Mouse (Mus musculus) ES-Bruce4 (cell line): Measurements from ENCODE around the gene Ndufa13. TPM values are rescaled to one million over a fixed set of nuclear protein-coding genes. Genes with fewer than 3 reads are reported as not detected.
A peak's percentile ranks its signal among the peaks of the same experiment; 100 is the strongest.

ENCODE experiments used
- H3K27ac ChIP-seq: 2 replicates; pipeline ENCODE4 v1.5.1; 2012; ENCODE audit warnings: low read length, inconsistent platforms; ENCODE audit not compliant: insufficient read depth
- H3K27me3 ChIP-seq: 2 replicates; pipeline ENCODE4 v1.6.1; 2012; ENCODE audit warnings: mild to moderate bottlenecking, low read length, inconsistent platforms; ENCODE audit not compliant: control insufficient read depth, poor library complexity, insufficient read depth, severe bottlenecking
- H3K36me3 ChIP-seq: 2 replicates; pipeline ENCODE4 v1.6.1; 2012; ENCODE audit warnings: inconsistent platforms, mild to moderate bottlenecking, low read length, moderate library complexity; ENCODE audit not compliant: control insufficient read depth, poor library complexity, insufficient read depth, severe bottlenecking
- H3K4me1 ChIP-seq: one replicate; pipeline ENCODE4 v1.8.1; 2011; ENCODE audit warnings: low read length; ENCODE audit not compliant: control insufficient read depth, insufficient read depth
- H3K4me3 ChIP-seq: 2 replicates; pipeline ENCODE4 v1.5.1; 2011; ENCODE audit warnings: low read depth, mild to moderate bottlenecking, low read length
- H3K9ac ChIP-seq: 2 replicates; pipeline ENCODE4 v1.6.1; 2012; ENCODE audit warnings: low read depth, mild to moderate bottlenecking, inconsistent platforms; ENCODE audit not compliant: poor library complexity, severe bottlenecking
- H3K9me3 ChIP-seq: replicated peaks from 2 replicates; pipeline ENCODE4 v1.6.1; 2012; ENCODE audit warnings: mild to moderate bottlenecking, low read length, inconsistent platforms; ENCODE audit not compliant: control insufficient read depth, poor library complexity, insufficient read depth, severe bottlenecking
- CTCF ChIP-seq: IDR thresholded peaks from one replicate; pipeline ENCODE4 v1.8.1; 2011; ENCODE audit warnings: low read depth, low read length
- EP300 ChIP-seq: IDR thresholded peaks from 2 replicates; pipeline ENCODE4 v1.6.1; 2011; ENCODE audit warnings: low read depth, low read length; ENCODE audit not compliant: insufficient read depth
- POLR2A ChIP-seq: IDR thresholded peaks from one replicate; pipeline ENCODE4 v1.8.1; 2011; ENCODE audit warnings: low read length; ENCODE audit not compliant: insufficient read depth
- polyA plus RNA-seq: library from polyadenylated mRNA; stranded (reverse); fragments of >200 nt; gene quantifications from 2 replicates; pipeline ENCODE4 v1.2.4, GENCODE M21; 2011; ENCODE audit warnings: low read depth; ENCODE audit not compliant: missing spikeins, insufficient read depth, insufficient read length

Gene Ndufa13
- polyA plus RNA-seq, 1 experiment: 70.8 TPM

DNA sequence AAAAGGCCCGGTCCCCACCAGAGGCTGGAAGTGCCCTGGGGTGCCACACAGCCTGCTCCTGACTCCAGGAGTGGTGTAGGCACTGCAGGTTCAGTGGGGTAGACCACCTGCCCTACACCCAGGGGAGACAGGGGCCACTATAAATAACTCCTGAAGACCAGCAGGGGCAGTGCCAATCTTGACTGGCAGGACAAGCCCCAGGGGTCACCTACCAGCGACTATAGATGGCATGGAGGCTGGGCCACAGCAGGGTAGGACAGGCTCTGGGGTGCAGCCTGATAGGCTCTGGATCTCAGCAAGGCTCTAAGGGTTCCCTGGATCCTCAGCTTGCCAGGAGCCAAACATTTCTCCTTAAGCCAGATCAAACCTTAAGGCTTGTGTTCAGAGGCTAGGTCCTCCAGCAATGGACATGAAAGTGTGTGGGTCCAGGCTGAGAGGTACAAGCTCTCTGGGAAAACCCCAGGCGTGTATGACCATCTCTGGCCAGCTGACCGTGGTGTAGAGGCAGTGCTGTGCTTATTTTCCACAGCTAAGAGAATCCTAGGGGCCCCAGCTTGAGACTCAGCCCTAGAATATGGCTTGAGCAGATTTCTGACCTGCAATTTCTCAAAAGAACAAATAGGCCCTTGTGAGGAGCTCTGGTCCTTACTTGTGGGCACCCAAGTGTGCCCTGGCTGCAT, 6.4 kb downstream of the Ndufa13 start:
- Histone ChIP-seq H3K4me1 (peaks cover 6% of the 10 kb centered on the region), H3K9ac (no peak overlapping the region), H3K27me3 (no peaks in the 10 kb centered on the region), H3K27ac (no peak overlapping the region), H3K9me3 (no peaks in the 10 kb centered on the region), H3K36me3 (0 out of 2 replicates have a peak, but pooled peaks cover 7% of the 10 kb centered on the region), H3K4me3 (no peak overlapping the region)
- TF ChIP-seq POLR2A (no peak), CTCF (no peak), EP300 (no peak)

DNA sequence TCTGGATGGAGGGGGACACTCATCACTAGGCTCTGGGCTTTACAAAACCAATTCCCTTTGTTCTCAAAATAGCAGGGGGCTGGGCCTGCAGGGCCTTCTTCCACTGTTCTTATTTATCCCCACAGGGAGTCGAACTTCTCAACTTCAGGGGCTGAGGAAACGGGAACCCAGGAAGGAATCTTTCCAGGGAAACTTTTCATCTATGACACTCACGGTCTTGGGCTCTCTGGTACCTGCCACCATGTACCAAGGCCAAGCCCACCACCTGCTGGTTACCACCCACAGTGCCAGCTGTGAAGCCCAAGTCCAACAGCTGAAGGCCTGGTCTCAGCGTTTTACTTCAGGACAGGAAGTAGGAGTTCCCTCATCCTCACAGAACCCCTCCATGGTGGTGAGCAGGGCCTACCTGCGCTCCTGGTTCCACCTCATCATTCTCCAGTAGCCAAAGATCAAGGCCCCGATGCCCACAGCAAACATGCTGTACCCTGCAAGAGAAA, 7.5 kb downstream of the Ndufa13 start:
- Histone ChIP-seq H3K27me3 (no peaks in the 10 kb centered on the region), H3K9ac (no peak overlapping the region), H3K36me3 (0 out of 2 replicates have a peak, but pooled peaks cover 7% of the 10 kb centered on the region), H3K4me3 (no peak overlapping the region), H3K27ac (no peak overlapping the region), H3K9me3 (no peaks in the 10 kb centered on the region), H3K4me1 (peaks cover 6% of the 10 kb centered on the region)
- TF ChIP-seq POLR2A: no peak
- TF ChIP-seq EP300: no peak
- no peak for TF ChIP-seq CTCF

DNA sequence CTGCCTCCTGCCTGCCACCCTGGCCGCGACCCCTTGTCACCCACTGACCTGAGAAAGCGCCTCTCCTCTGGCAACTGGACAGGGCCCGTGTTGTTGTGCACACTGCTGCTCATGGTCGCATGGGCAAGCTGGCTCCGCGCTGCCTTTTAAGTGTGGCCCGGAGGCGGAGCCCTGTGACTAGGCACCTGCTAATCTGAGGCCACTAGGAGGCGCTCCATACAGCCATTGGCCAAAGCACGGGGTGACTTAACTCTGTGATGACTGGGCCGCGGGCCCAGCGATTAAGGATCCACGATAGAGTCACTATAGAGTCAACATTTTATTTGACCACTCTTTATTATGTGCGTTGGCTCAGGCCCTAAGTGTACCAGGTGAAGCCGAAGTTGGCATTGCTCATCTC, 8.5 kb downstream of the Ndufa13 start:
- no peaks in the 10 kb centered on the region for H3K27me3 ChIP-seq
- H3K9me3 ChIP-seq: no peaks in the 10 kb centered on the region
- H3K36me3 ChIP-seq: 0 out of 2 replicates have a peak, but pooled peaks cover 7% of the 10 kb centered on the region
- no peak overlapping the region for H3K9ac ChIP-seq
- peaks cover 6% of the 10 kb centered on the region for H3K4me1 ChIP-seq
- no peak overlapping the region for H3K27ac ChIP-seq
- H3K4me3 ChIP-seq: no peak overlapping the region
- TF ChIP-seq EP300 (no peak), CTCF (peak; percentile 85)

DNA sequence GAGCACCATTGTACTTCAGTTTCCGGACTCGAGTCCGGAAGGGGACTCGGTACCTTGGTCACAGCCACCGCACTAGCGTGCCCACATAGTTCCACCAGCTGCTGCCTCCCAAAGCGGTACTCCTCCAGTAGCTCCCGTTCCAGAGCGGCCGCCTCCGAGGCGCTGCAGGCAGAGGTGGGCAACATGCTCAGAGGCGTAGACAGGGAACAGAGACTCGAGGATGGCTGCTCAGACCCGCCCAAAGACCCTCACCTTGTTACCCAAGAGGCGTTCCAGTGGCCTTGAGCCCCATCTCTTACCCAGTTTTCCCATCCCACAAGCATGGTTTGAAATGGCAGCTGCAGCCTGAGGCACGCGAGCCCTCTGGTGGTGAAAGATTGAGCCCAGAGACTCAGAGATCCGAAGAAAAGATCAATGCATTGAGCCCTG, 11.5 kb downstream of the Ndufa13 start:
- H3K9me3 ChIP-seq: no peaks in the 10 kb centered on the region
- H3K9ac ChIP-seq: peak overlapping the region; percentile 28; the same call in 1 of the 2 replicates
- no peak overlapping the region for H3K27ac ChIP-seq
- peak overlapping the region; percentile 15 for H3K4me3 ChIP-seq
- peak; percentile 86 for TF ChIP-seq CTCF
- TF ChIP-seq EP300: no peak
- peaks cover 6% of the 10 kb centered on the region for H3K4me1 ChIP-seq
- no peaks in the 10 kb centered on the region for H3K36me3 ChIP-seq
- H3K27me3 ChIP-seq: 0 out of 2 replicates have a peak, but pooled peaks cover 2% of the 10 kb centered on the region

DNA sequence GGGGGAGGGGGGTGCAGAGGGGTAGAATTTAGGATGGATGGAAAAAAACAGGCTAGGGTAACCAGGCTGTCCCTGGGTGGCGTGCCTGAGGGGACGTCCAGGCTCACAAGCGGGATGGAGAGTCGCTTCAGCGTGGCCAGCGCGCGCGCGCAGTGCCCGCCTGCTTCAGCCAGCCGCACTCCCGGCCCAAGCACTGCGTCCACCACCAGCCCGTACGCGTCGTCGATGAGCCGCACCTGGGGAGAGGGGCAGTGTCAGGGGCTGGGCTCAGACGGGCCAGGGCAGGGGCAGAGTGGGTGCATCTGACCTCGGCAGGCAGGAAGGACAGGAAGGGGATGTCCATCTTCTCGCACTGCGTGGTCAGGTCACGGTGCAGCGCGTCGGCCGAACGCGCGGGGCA, 13.5 kb downstream of the Ndufa13 start:
- H3K4me1 ChIP-seq: no peaks in the 10 kb centered on the region
- no peak for TF ChIP-seq POLR2A
- no peak for TF ChIP-seq CTCF
- TF ChIP-seq EP300: no peak
- peak overlapping the region; percentile 51 for H3K4me3 ChIP-seq
- no peaks in the 10 kb centered on the region for H3K36me3 ChIP-seq
- H3K27ac ChIP-seq: no peak overlapping the region
- H3K9ac ChIP-seq: peak overlapping the region; percentile 13
- no peaks in the 10 kb centered on the region for H3K9me3 ChIP-seq
- H3K27me3 ChIP-seq: 0 out of 2 replicates have a peak, but pooled peaks cover 2% of the 10 kb centered on the region

DNA sequence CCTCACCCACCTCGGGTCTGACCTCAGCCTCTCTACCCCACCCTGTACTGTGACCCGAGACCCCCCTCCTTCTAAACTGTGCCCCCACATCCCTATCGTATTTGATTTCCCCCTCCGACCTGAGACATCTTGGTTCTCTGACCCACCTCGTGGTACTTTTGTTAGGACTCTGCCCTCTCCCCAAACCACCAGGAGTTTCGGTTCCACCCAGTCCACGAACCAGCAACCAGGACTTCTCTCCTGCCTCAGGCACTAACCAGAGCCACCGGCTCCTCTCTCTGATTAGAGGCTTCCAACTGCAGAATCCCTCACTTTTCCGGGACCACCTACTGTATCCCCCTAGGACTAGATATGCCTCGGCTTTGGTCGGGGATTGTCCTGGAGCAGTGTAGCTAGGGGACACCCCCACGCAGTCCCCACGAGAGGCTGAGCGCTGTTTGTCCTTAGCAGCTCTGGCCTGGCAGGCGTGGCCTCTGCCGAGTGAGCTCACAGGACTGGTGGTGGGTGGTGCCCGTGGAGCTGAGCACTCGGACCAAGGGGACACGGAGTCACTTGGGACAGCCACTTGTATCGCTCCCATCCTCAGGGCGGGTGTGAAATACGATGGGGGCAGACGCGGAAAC, 14.0 kb downstream of the Ndufa13 start:
- peak overlapping the region; percentile 13 for H3K9ac ChIP-seq
- H3K36me3 ChIP-seq: no peaks in the 10 kb centered on the region
- peak overlapping the region; percentile 51 for H3K4me3 ChIP-seq
- no peak overlapping the region for H3K27ac ChIP-seq
- no peaks in the 10 kb centered on the region for H3K4me1 ChIP-seq
- TF ChIP-seq POLR2A: no peak
- TF ChIP-seq EP300: no peak
- no peak for TF ChIP-seq CTCF
- H3K9me3 ChIP-seq: no peaks in the 10 kb centered on the region
- H3K27me3 ChIP-seq: 0 out of 2 replicates have a peak, but pooled peaks cover 2% of the 10 kb centered on the region
